Mouse (Mus musculus) embryonic facial prominence, embryonic 13.5 days (tissue): ENCODE results near the gene Calcr. TPM values are rescaled to one million over a fixed set of nuclear protein-coding genes. Genes with fewer than 3 reads are reported as not detected.
"Not testable (repeated sequence)": the region's sequence is repeated elsewhere in the genome, so short reads cannot be mapped to it uniquely, and the experiment has no call there.

Experiments
- ATAC-seq: fragments of 200-750 bp; cut with Nextera tagmentation; 2 replicates; pipeline ENCODE4 v1.8.0; 2017; ENCODE audit warnings: low read depth; ENCODE audit not compliant: insufficient number of reproducible peaks, insufficient read depth, low FRiP score, low TSS enrichment
- H3K27ac ChIP-seq: fragments of 300-500 bp; sonication (generic); 2 replicates; pipeline ENCODE4 v1.5.1; 2015; ENCODE audit warnings: moderate library complexity, mild to moderate bottlenecking, inconsistent platforms
- H3K27me3 ChIP-seq: fragments of 300-500 bp; sonication (generic); 2 replicates; pipeline ENCODE4 v1.6.1; 2015; ENCODE audit warnings: mild to moderate bottlenecking, inconsistent platforms
- H3K36me3 ChIP-seq: fragments of 300-500 bp; sonication (generic); 2 replicates; pipeline ENCODE4 v1.6.1; 2015; ENCODE audit warnings: mild to moderate bottlenecking, inconsistent platforms
- H3K4me1 ChIP-seq: fragments of 300-500 bp; sonication (generic); 2 replicates; pipeline ENCODE4 v1.6.1; 2015; ENCODE audit warnings: inconsistent platforms
- H3K4me2 ChIP-seq: fragments of 300-500 bp; sonication (generic); 2 replicates; pipeline ENCODE4 v1.6.1; 2015; ENCODE audit warnings: moderate library complexity, mild to moderate bottlenecking, inconsistent platforms
- H3K4me3 ChIP-seq: fragments of 300-500 bp; sonication (generic); 2 replicates; pipeline ENCODE4 v1.5.1; 2015; ENCODE audit warnings: mild to moderate bottlenecking, inconsistent platforms
- H3K9ac ChIP-seq: fragments of 300-500 bp; sonication (generic); 2 replicates; pipeline ENCODE4 v1.6.1; 2015; ENCODE audit warnings: mild to moderate bottlenecking, inconsistent platforms
- H3K9me3 ChIP-seq: fragments of 300-500 bp; sonication (generic); 2 replicates; pipeline ENCODE4 v1.6.1; 2016; ENCODE audit warnings: inconsistent platforms
- WGBS: fragments of 180-500 bp; shearing (Covaris S2); methylation state at CpG from one replicate; pipeline ENCODE4 v1.1.7; 2015; ENCODE audit warnings: mixed read lengths; 5-methylcytosine and 5-hydroxymethylcytosine counted together
- polyA plus RNA-seq: library from polyadenylated mRNA; unstranded; fragments of >200 nt; fragmentation: Nextera tagmentation; extraction: Ambion mirVana; gene quantifications from 2 replicates; pipeline ENCODE4 v1.2.1, GENCODE M21; 2015

The Calcr gene
- 0.28 and 0.44 TPM in 2 replicates for polyA plus RNA-seq

GRCm38 (mm10) chr6:3764230-3764764 lies at the start of gene Calcr:
Gene Calcr (minus strand): TSS chr6:3764714.
- ATAC-seq: no peak

GRCm38 (mm10) chr6:3767485-3767884 lies 3.0 kb upstream of the Calcr start:
- Histone ChIP-seq H3K9me3 (no peaks in the 10 kb centered on the region), H3K27me3 (peaks cover 48% of the 10 kb centered on the region), H3K4me3 (no peak overlapping the region), H3K4me2 (no peak overlapping the region), H3K27ac (no peak overlapping the region), H3K4me1 (peaks cover 10% of the 10 kb centered on the region), H3K9ac (no peak overlapping the region), H3K36me3 (no peaks in the 10 kb centered on the region)
- ATAC-seq: no peak
- WGBS: 81% methylated on average over 2 of the region's 2 CpGs

More at GRCm38 (mm10) chr6:3764230-3764764, at the start of gene Calcr:
- no peak within 1 kb of the TSS for H3K27ac ChIP-seq
- H3K9me3 ChIP-seq: no peaks in the 10 kb centered on the region
- H3K4me2 ChIP-seq: peak within 1 kb of the TSS; percentile 93
- H3K4me3 ChIP-seq: peak within 1 kb of the TSS; percentile 55
- H3K4me1 ChIP-seq: peaks cover 10% of the 10 kb centered on the region
- no peaks in the 10 kb centered on the region for H3K36me3 ChIP-seq
- WGBS: 4% methylated on average over 12 of the region's 12 CpGs
- H3K9ac ChIP-seq: peak within 1 kb of the TSS; percentile 49; the same call in 1 of the 2 replicates
- H3K27me3 ChIP-seq: peaks cover 63% of the 10 kb centered on the region

- Histone ChIP-seq H3K4me2 (peak overlapping the region; percentile 93), H3K4me1 (peaks cover 10% of the 10 kb centered on the region), H3K27me3 (peaks cover 59% of the 10 kb centered on the region), H3K9ac (peak overlapping the region; percentile 49; the same call in 1 of the 2 replicates), H3K27ac (no peak overlapping the region), H3K36me3 (no peaks in the 10 kb centered on the region), H3K9me3 (no peaks in the 10 kb centered on the region), H3K4me3 (peak overlapping the region; percentile 55)
- 0 out of 2 replicates have a peak, but pooled peaks have one; percentile 20 for ATAC-seq
- WGBS: under 1% methylated on average over 39 of the region's 39 CpGs
Observed at GRCm38 (mm10) chr6:3763171-3763967, 1.1 kb downstream of the Calcr start.

- Histone ChIP-seq H3K4me1 (no peaks in the 10 kb centered on the region), H3K9ac (no peak overlapping the region), H3K27ac (no peak overlapping the region), H3K4me2 (no peak overlapping the region), H3K4me3 (no peak overlapping the region), H3K36me3 (no peaks in the 10 kb centered on the region), H3K27me3 (no peaks in the 10 kb centered on the region), H3K9me3 (no peaks in the 10 kb centered on the region)
- 84% methylated on average over 3 of the region's 3 CpGs for WGBS
- no peak for ATAC-seq
Observed at GRCm38 (mm10) chr6:3751576-3751975, 12.9 kb downstream of the Calcr start.

GRCm38 (mm10) chr6:3749624-3750023 lies 14.9 kb downstream of the Calcr start:
- no peaks in the 10 kb centered on the region for H3K9me3 ChIP-seq
- no peak overlapping the region for H3K9ac ChIP-seq
- no peaks in the 10 kb centered on the region for H3K4me1 ChIP-seq
- no peak for ATAC-seq
- H3K27me3 ChIP-seq: no peaks in the 10 kb centered on the region
- 80% methylated on average over 5 of the region's 5 CpGs for WGBS
- no peak overlapping the region for H3K27ac ChIP-seq
- no peak overlapping the region for H3K4me3 ChIP-seq
- no peak overlapping the region for H3K4me2 ChIP-seq
- no peaks in the 10 kb centered on the region for H3K36me3 ChIP-seq

- ATAC-seq: no peak
- H3K4me2 ChIP-seq: no peak overlapping the region
- H3K36me3 ChIP-seq: no peaks in the 10 kb centered on the region
- H3K9me3 ChIP-seq: no peaks in the 10 kb centered on the region
- no peak overlapping the region for H3K4me3 ChIP-seq
- no peak overlapping the region for H3K27ac ChIP-seq
- H3K27me3 ChIP-seq: no peaks in the 10 kb centered on the region
- H3K4me1 ChIP-seq: no peaks in the 10 kb centered on the region
- WGBS: 51% methylated on average over 2 of the region's 2 CpGs
- no peak overlapping the region for H3K9ac ChIP-seq
Observed at GRCm38 (mm10) chr6:3745546-3745945, 19.0 kb downstream of the Calcr start.

GRCm38 (mm10) chr6:3741996-3742713 lies 22.4 kb downstream of the Calcr start:
- Histone ChIP-seq H3K4me1 (no peaks in the 10 kb centered on the region), H3K9me3 (no peaks in the 10 kb centered on the region), H3K36me3 (no peaks in the 10 kb centered on the region), H3K27ac (no peak overlapping the region), H3K9ac (no peak overlapping the region), H3K27me3 (no peaks in the 10 kb centered on the region), H3K4me3 (no peak overlapping the region), H3K4me2 (no peak overlapping the region)
- 76% methylated on average over 7 of the region's 7 CpGs for WGBS
- ATAC-seq: no peak

GRCm38 (mm10) chr6:3741296-3741695 lies 23.2 kb downstream of the Calcr start:
- H3K4me2 ChIP-seq: no peak overlapping the region
- no peak overlapping the region for H3K4me3 ChIP-seq
- 50% methylated on average over 11 of the region's 11 CpGs for WGBS
- peak; percentile 59; the same call in 1 of the 2 replicates for ATAC-seq
- no peaks in the 10 kb centered on the region for H3K9me3 ChIP-seq
- no peaks in the 10 kb centered on the region for H3K27me3 ChIP-seq
- no peak overlapping the region for H3K9ac ChIP-seq
- no peak overlapping the region for H3K27ac ChIP-seq
- H3K4me1 ChIP-seq: no peaks in the 10 kb centered on the region
- H3K36me3 ChIP-seq: no peaks in the 10 kb centered on the region

GRCm38 (mm10) chr6:3730246-3730867 lies 34.2 kb downstream of the Calcr start:
- no peak for ATAC-seq
- no peak overlapping the region for H3K4me3 ChIP-seq
- H3K4me1 ChIP-seq: no peaks in the 10 kb centered on the region
- no peak overlapping the region for H3K27ac ChIP-seq
- 73% methylated on average over 4 of the region's 4 CpGs for WGBS
- no peak overlapping the region for H3K4me2 ChIP-seq
- H3K36me3 ChIP-seq: no peaks in the 10 kb centered on the region
- no peaks in the 10 kb centered on the region for H3K27me3 ChIP-seq
- H3K9me3 ChIP-seq: no peaks in the 10 kb centered on the region
- H3K9ac ChIP-seq: no peak overlapping the region

- H3K27ac ChIP-seq: no peak overlapping the region
- H3K36me3 ChIP-seq: no peaks in the 10 kb centered on the region
- no peak overlapping the region for H3K4me3 ChIP-seq
- 62% methylated on average over 7 of the region's 7 CpGs for WGBS
- no peaks in the 10 kb centered on the region for H3K9me3 ChIP-seq
- no peak for ATAC-seq
- H3K27me3 ChIP-seq: no peaks in the 10 kb centered on the region
- no peak overlapping the region for H3K9ac ChIP-seq
- no peaks in the 10 kb centered on the region for H3K4me1 ChIP-seq
- no peak overlapping the region for H3K4me2 ChIP-seq
Observed at GRCm38 (mm10) chr6:3688087-3688642, 76.3 kb downstream of the Calcr start.

- not testable (repeated sequence) for H3K36me3 ChIP-seq, H3K27me3 ChIP-seq, H3K9ac ChIP-seq, H3K4me2 ChIP-seq, ATAC-seq, H3K27ac ChIP-seq, H3K9me3 ChIP-seq, H3K4me3 ChIP-seq, H3K4me1 ChIP-seq
- WGBS: 44% methylated on average over 2 of the region's 2 CpGs
Observed at GRCm38 (mm10) chr6:3678286-3678685, 86.2 kb downstream of the Calcr start.
